Mouse (Mus musculus) embryonic fibroblast, embryonic 13.5 days (primary cell): Measurements from ENCODE around the gene Fzr1.
A peak's percentile ranks its signal among the peaks of the same experiment; 100 is the strongest.

Experiments used
- CTCF ChIP-seq: IDR thresholded peaks from 2 replicates; pipeline ENCODE4 v1.5.1; 2011; ENCODE audit warnings: mild to moderate bottlenecking, control low read depth, low read length, moderate library complexity, borderline replicate concordance; ENCODE audit not compliant: insufficient read depth
- POLR2A ChIP-seq: IDR thresholded peaks from 2 replicates; pipeline ENCODE4 v1.6.1; 2011; ENCODE audit warnings: low read depth, mild to moderate bottlenecking, control low read depth, low read length, moderate library complexity

GRCm38 (mm10) chr10:81401521-81402226 is 23.4 kb upstream of the Fzr1 start:
- TF ChIP-seq POLR2A: peak; percentile 56
- TF ChIP-seq CTCF: no peak
